Mouse (Mus musculus) embryo, embryonic 10.5 days (tissue): ENCODE measurements around the gene Hsp90ab1.

ENCODE experiments used
- DNase-seq: peaks from one replicate; pipeline ENCODE4 v3.0.0-alpha.2; 2015; ENCODE audit warnings: low spot score

The Hsp90ab1 gene

DNA sequence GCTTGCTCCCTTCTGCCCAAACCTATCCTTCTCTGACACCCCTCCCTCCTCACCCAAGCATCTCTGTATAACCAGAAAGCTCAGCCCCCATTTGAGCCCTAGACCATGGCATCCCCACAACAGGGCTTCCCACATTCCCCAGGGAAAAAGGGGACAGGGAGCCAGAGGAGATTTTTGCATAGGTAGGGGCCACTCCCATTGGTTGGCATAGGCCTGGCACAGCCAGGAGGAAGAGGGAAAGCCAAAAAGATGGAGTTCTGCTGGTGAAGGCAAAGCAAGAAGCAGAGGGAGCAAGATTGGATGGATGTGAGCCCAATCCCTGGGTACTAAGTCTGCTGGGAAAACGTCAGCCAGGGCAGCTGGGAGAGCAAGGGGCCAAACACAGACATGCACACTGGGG is 30.0 kb downstream of the Hsp90ab1 start:
- DNase-seq, result no peak

DNA sequence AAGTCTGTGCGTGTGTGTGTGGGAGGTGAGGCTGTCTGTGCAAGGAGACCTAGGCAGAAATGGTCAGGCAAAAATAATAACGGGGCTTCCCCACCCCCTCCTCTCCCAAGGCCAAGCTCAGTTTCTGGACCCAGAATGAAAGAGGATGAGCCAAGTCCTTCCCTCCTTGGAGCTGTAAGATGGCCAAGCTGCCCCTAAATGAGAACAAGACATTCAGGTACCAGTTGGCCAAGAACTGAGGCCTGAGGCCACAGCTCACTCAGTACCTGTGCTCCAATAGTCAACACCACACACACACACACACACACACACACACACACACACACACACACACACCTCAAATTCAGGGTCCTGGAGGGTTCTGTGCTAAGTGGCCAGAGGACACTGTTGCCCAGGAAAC is 30.4 kb downstream of the Hsp90ab1 start:
- no peak for DNase-seq

DNA sequence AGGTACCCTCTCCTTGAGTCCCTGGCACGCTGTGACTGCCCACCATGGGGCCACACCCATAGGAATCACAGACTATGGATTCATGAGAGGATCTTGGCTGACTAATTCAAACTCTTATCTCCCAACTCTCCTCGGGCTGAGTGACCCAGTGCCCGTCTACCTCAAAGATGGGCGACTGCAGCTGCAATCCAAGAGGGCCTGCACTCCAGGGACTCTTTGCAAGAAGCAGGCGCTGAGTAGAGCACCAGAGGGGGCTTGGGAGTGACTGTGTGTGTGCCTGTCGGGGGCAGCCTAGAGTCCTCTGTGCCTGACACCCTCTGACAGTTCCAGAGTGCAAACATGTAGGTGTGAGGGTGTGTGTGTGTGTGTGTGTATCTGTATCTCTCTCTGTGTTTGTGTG is 30.9 kb downstream of the Hsp90ab1 start:
- DNase-seq, result no peak

DNA sequence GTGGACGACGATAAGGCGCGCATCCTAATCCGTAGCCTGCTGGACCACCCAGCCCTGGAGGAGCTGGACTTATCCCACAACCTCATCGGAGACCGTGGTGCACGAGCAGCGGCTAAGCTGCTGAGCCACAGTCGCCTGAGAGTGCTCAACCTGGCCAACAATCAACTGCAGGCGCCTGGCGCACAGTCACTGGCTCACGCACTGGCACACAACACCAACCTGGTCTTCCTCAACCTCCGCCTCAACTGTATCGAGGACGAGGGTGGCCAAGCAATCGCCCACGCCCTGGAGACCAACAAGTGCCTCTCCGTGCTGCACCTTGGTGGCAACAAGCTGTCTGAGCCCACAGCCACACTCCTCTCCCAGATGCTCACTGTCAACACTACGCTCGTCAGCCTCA is 33.4 kb downstream of the Hsp90ab1 start:
- no peak for DNase-seq

DNA sequence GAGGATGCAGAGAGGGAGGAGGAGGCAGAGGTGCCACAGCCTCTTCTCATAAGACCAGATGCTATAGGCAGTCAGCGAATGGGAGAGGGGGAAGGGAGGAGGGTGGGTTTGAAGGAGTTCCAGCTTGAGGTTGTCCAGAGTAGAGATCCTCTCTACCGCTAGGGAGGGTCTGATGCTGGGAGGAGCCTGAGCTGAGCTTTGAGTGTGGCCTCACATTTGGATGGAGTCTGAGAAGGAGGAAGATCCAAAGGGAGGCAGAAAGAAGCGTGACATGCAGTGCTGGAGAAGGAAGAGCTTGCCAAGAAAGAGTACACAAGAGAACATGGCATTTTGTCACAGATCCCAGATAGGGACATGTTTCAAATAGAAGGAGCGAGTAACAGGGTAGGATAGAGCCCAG is 34.7 kb downstream of the Hsp90ab1 start:
- no peak for DNase-seq

DNA sequence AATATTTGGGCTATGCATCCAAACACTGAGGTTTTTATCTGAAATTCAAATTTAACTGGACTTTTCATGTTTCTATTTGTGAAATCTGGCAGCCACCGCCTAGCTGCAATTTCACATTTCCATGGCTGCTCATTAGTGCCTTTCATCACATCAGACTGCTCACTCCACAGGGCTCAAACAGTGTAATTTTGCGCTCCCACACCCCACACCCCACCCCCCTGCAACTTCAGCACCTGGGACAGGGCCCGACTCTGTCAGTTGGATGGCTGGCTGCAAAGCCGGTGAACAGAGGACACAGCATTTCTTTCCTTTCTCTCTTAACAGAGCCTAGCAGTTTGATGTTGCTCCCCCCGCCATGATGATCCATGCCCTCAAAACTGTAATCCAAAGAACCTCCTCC is 36.8 kb downstream of the Hsp90ab1 start:
- peak; percentile 61 for DNase-seq

DNA sequence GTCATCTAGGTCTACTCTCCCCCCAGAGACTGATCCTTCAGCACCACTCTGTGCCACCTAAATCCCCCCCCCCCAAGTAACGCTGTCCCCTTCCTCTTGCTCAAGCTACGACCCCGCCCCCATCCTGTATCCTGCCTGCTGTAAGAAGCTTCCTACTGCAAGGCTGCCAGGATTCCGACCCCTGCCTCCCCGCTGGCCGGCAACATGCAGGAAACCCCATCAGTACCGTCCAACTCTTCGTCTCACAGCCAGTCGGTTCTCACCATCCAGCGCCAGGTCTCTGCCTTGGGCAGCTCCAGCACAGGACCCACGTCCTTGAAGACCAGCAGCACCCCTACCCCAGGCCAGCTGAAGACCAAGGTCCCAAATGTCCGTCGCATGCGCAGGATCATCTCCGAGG is 40.2 kb downstream of the Hsp90ab1 start:
- DNase-seq, result no peak

DNA sequence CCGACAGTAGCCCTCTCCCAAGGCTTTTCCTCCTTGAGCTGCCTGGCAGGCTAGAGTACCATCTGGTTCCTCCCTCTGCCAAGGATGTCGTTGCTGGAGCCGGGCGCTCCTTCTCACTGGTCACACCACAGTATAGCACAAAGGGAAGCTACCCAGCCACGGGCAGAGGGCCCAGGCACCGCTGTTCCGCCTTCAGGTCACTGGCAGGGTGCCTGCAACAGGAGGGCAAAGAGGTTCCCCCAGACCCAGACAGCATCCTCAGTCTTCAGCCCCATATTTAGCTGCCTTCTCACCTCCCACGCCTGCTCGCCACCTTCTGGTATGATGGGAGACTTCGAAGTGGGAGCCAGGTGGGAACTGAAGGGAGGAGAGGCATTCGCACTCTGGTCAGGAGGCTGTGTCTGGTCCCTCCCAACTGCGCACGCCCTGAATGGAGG is 42.7 kb downstream of the Hsp90ab1 start:
- DNase-seq, result no peak

DNA sequence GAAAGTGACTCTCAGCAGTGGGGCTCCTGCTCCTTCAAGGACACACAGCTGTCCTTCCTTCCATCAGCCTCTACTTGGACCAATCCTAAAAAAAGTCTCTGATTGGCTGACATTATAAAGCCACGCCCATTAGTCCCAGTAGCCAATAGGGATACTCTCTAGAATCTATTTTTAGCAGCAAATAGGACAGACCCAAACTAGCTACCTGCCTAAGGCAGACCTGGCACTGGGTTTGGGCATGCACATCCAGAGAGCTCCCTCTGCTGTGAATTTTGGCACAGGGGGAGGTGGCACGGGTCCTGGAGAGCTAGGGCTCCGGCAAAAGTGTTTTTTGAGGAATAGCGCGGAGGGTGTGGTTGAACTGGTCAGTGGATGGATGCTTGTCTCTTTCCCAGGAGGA is 46.5 kb downstream of the Hsp90ab1 start:
- peak; percentile 27 for DNase-seq

DNA sequence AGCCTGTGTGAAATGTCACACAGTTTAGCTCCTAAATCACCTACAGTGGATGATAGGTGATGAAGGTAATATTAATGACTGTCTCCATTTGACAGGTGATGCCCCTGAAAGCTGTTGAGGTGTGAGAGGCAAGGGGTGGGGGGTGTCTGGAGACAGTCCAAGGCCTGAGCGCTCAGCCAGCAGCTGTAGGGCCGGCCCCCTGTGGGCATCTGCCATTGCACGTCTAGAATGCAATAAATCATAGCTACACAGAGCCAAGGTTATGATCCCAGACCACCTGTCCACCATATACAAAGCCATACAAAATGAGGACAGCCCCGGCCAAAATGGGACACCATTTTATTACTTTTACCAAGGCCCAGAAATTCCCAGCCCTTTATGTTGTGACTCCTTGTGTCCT is 48.1 kb downstream of the Hsp90ab1 start:
- DNase-seq, result no peak

DNA sequence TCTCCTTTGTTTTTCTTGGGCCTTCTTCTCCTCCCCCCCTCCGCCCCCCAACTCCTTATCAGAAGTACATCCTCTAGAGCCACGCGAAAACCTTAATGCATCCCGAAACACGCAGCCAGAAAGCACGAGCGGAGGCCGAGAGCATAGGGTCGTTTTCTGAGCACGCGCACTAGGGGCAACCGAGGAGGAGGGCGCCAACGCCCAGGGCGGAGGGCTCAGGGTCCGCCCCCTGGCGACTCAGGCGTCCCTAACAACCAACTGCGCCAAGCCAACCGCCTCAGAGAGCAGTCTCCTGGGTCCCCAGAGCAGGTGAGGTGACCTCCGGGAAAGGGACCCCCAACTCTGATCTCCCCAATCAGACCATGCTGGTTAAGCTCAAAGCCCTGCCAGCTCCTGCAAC is 49.8 kb downstream of the Hsp90ab1 start, which contains the start of gene Tcte1:
Gene Tcte1, plus strand, starts transcription at position 172 of the 400 bp plus-strand sequence.
- DNase-seq, result peak; percentile 84

DNA sequence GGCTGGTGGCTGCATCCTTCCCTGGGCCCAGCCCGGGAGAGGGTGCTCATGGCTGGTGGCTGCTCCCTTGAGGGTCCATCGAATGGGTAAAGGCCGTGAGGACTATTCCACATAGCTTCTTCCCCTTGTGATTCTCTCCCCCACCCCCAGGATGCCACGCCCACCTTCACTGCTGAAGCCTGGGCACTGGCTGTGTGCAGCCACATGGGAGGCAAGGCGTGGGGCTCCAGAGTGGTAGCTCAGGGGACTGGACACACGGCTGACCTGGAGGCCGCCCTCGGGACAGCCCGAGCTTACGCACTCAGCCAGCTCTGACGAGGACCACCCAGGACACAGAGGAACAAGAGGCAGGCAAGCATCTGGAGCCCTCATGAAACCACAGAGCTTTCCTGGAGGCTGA is 52.9 kb downstream of the Hsp90ab1 start:
- DNase-seq, result no peak

DNA sequence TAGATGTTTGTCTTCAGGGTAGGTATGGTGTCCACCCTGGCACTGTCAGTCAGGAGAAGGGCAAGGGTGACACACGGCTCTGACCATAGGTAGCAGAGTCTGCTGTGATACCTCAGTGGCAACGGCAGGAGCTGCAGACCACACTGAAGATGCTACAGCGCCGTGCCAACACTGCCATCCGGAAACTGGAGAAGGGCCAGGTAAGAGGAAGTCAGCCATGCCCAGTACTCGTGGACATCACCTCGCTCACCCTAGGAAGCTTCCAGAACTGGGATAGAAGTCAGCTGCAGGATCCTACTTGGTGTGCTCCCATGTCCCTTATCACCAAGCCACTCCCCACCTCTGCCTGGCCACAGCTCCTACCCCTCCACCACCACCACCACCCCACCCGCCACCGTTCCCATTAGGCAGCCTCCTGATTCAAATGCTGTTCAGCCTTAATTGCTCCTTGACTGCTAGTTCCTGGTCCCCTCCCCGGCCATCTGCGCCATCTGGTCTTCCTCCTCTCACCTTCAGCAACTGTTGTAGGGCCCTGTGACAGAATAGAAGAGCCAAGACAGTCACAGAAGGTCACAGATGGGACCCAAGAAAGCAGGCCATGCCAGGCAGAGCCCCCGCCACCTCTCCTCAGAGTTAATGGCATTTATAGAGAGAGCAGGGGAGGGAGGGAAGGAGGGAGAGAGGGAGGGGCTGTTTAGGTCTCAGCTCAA is 54.1 kb downstream of the Hsp90ab1 start:
- DNase-seq, result no peak
